Mouse (Mus musculus): Measurements from ENCODE around the gene Ccdc85b.

The Ccdc85b gene

DNA sequence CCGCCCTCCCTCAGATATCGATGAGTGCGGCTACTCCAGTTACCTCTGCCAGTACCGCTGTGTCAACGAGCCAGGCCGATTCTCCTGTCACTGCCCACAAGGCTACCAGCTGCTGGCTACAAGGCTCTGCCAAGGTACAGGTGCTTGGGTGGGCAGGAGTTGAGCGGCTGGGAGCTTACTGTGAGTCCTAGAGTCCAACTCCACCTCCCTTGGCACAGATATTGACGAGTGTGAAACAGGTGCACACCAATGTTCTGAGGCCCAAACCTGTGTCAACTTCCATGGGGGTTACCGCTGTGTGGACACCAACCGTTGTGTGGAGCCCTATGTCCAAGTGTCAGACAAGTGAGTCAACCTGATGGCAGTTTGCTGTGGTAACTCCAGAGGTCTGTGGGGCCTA lies 22.3 kb upstream of the Ccdc85b start:
- DNase-seq, result no peak

DNA sequence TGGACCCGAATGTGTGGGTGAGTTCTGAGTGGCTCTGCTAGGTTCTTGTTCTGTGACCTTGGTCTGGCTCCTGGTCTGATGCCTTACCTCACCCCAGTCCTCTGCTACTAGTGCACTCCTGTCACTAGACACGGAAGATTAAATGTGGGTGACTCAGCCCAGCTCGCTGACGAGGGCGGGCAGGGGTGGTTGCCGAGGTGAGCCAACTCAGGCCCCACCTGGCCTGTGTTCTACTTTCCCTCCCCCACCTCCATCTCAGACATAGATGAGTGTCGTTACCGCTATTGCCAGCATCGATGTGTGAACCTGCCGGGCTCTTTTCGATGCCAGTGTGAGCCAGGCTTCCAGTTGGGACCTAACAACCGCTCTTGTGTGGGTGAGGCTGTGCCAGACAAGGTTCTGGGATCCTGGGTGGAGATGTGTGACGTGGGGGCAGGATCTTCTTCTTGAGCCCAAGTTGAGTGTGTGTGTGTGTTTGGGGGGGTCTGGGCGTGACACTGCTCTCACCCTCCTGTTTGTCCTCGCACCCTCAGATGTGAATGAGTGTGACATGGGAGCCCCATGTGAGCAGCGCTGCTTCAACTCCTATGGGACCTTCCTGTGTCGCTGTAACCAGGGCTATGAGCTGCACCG lies 20.1 kb upstream of the Ccdc85b start:
- no peak for DNase-seq

DNA sequence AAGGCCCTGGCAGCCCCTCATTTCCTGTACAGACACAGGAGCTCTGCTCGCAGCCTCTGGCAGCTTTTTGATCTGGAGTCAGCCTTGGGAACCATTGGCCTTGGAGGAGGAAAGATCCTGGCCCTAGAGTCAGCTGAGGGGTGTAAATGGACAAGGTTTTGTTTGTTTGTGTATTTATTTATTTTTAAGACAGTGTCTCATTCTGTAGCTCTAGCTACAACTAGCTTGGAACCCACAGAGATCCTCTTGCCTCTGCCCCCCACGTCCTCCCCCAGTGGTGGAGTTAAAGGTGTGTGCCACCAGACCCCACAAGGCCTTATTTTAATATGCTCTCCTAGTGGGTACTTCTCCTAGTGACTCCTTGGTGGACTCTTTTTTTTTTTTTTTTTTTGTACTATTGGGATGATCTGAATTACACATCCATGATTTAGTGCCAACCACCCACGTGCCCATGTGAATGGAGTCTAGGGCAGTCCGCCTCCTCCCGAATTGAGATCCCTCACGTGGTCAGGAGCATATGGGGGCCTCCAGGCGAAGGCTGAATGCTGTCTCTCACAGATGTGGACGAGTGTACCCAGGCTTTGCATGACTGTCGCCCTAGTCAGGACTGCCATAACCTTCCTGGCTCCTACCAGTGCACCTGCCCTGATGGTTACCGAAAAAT lies 19.4 kb upstream of the Ccdc85b start:
- no peak for DNase-seq

DNA sequence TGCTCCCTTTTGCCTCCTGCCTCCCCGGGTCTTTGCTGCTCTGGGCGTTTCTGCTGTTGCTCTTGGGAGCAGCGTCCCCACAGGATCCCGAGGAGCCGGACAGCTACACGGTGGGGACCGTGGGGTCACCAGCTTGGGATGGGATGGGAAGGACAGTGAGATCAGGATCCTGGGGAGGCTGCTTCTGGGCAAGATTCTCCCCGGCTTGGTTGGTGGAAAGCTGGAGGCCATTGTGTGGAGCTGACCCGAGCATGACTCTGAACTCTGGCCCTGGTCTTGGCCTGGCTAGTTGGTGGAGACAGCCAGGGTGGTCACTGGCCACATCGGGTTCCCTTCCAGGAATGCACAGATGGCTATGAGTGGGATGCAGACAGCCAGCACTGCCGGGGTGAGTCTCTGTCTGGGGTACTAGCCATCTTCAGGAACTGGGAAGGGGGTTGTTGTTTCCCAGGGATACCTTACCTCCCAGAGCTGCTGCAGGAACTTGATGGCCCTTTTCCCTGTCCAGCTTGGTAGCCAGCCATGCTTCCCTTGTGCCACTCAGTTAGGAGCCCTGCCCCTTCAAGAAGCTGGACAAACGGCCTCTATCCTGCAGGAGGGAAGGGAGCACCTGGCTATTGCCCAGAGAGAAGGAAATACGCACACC lies 17.5 kb upstream of the Ccdc85b start:
- DNase-seq, result peak; percentile 30

DNA sequence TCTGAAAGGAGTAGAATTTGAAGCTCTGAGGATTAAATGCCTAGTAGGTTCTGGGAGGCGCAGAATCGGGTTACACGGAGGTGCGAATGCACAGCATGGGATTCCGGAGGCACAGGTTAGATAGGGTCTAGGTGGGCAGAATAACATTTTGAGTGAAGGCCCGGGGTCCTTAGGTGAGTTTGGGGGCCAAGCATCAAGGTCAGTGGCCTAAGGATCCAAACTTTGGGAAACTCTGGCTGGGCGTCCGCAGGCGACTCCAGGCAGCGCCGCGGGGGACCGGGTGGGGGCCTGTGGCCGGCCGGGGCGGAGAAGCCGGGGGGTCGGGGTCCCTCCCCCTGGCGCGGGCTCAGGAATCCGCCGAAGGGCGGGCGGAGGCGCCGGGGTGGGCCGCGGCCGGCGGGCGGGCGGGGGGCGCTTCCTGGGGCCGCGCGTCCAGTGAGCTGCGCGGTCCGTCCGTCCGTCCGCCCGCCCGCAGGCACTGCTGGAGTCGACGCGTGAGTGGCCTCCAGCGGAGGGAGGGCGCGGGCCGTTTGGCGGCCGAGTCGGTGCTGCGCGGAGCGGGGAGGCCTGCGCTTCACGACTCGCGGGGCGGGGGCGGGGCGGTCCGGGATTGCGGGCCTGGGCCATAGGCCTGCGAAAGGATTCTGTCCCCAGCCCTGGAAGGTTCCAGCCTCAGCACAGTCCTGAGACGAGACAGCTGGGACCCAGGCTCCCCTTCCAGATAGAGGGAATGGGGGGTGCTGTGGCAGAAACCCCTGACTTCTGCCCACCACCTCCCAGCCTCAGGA lies 16.8 kb upstream of the Ccdc85b start:
- DNase-seq, result peak; percentile 63

DNA sequence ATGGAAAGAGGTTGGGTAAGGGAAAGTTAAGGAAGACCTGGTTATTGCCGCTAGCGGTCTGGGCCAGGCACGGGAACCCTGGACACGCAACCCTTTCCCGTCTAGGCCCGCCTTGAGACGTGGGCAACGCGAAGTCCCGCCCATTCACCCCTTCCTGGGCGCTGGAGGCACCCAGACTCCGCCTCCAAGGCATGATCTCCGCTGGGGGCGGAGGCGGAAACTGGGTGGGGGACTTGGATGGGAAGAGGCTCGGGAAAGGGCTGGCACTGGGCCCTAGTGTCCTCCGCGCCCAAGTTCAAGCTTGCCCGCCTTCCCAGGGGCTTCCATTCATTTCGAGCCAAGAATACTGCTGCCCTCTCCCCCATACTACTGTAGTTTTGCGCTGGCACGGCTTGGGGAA lies 16.0 kb upstream of the Ccdc85b start, which contains the start of gene Efemp2:
Gene Efemp2, plus strand, starts transcription at position 235 of the 400 bp plus-strand sequence.
- peak; percentile 95 for DNase-seq

DNA sequence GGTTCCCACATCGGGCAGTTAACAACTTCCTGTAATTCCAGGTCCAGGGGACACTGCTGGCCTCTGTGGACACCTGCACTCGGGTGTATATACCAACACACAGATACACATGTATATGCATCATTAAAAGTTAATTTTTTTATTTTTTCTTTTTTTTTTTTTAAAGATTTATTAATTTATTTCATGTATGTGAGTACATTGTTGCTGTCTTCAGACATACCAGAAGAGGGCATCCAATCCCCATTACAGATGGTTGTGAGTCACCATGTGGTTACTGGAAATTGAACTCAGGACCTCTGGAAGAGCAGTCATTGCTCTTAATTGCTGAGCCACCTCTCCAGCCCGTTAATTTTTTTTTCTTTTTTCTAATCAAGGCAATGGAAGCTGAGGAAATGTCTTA lies 15.2 kb upstream of the Ccdc85b start:
- no peak for DNase-seq

DNA sequence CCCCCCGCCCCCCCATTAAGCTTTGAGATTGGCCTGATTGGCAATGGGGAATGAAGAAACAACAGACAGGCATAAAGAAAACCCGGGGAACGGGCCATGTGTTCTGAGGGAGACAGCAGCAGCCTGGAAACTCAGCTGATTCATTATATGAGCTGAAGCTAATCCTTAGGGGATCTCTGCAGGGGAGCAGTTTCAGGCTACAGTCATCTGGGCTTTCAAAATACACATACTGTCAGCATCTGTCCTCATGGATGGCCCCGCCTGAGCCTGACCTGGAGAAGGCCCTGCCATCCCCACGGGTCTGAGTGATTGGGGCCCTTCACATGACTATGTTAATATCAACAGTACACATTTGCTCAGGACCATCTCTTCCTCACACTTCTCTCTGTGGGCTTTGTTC lies 14.2 kb upstream of the Ccdc85b start:
- no peak for DNase-seq

DNA sequence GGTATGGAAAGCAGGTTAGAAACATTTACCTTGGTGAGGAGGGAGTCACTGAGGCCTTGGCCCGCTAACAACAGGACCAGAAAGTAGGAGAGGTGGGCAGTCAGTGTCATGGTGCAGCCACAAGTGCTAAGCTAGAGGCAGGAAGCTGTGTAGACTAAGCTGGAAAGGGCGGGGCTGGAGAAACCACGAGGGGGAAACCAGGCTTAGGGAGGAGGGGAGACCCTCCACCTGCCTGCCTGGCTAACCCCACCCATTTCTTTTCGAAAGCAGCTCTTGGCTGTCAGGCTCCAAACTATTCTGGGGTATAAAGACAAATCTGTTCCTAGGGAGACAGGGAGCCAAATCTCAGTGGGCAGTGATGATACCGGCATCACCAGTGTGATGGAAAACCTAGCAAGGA lies 10.7 kb upstream of the Ccdc85b start, which contains the start of gene Ctsw:
Gene Ctsw, minus strand, starts transcription at position 134 of the 400 bp plus-strand sequence.
- DNase-seq, result no peak

DNA sequence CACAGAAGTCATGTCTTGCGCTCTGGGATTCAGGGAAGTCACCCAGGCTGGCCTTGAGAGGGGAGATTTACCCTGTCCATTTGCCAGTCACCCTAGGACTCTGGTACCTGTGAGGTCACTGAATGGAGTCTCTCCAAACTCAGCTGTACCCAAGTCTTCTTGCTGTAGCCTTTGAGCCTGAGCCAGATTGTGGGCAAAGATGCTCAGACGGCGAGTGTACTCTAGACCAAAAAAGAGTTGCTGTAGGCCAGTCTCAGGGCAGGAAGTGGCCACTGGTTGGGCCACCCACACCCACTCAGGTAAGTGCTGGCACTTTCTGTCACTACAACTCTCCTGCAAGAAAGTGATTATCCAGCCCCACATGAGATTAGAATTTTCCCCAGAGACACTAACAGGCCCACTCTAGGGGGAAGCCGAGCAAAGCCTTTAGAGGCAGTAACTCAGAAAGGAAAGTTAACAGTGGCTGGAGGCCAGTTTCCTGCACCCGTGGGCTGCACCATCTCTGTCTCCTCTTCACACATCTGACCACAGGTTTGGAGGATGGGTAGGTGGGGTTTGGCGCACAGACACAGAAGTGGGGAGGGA lies 9.3 kb upstream of the Ccdc85b start:
- no peak for DNase-seq

DNA sequence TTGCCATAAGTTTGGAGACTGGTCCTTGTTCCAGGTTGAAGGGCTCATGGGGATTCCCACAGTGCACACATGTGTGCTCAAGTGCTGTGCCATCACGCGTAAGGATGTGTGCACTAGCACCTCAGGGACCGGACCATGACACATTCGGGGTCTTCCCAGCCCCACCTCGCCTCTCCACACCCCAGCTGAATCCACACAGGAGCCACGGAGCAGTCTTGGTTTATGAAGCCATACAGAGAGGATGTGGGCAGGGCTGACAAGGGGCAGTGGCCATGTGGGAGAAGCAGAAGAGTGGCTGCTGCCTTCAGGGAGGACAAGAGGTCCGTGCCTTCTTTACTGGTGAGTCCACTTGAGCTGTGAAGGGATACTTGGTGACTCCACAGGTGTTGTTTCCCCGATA lies 7.3 kb upstream of the Ccdc85b start:
- DNase-seq, result no peak

DNA sequence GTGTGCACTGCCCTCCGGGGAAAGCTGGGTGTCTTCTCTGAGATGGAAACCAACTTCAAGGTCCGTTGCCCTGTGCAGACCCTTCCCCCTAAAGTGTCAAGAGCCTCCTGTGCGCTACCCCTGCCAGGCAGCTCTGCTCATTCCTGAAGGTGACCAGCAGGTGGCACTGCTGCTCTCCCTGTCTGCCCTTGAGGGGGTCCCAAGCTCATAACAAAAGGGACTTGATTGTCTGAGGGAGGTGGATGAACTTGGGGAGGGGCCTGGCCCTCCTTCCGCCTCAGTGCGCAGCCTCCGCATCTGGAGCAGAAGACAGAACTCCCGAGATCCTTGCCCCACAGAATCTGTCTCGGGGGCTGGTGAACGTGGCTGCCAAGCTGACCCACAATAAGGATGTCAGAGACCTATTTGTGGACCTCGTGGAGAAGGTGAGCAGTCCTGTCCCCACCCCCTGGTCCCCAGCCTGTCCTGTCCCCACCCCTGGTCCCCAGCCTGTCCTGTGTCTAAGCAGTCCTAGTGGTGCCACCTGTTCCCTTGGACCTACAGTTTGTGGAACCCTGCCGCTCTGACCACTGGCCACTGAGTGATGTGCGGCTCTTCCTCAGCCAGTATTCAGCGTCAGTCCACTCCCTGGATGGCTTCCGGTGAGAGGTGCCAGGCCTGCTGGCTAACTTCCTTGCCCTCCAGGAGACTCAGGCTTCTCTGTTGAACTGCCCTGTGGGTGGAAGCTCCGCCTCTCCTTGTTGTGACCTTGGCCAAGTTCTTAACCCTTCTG lies 6.3 kb upstream of the Ccdc85b start:
- DNase-seq, result peak; percentile 80

DNA sequence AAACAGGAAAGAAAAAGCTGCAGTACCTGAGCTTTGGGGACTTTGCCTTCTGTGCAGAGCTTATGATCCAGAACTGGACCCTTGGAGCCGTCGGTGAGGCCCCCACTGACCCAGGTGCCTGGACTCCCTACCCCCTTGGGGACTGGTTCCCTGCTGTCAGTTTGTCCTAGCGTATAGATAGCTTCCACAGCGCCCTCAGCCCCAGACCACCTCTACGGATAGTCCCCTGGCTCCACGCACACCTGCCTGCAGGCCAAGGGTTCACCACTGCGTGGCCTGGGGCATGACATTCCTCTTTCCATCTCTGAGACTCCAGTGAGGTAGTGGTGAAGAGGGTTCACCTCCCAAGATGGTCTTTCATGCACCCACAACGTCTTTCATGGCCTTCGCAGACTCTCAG lies 5.5 kb upstream of the Ccdc85b start:
- DNase-seq, result no peak

DNA sequence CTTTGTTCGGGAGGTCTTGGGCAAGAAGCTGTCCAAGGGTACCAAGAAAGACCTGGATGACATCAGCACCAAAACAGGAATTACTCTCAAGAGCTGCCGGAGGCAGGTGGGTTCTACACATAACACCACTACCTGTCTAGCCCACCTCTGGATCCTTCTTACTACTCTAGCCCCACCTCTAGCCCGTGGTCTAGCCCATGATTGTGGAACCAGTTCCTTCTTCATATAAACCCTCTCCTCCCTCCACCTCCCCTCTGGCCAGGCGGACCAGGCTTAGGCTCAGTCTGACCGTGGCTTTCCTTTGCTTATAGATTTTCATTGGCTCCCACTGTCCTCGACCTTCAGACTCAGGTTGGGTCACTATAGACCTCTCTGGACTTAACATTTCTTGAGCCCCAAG lies 3.7 kb upstream of the Ccdc85b start:
- DNase-seq, result no peak

DNA sequence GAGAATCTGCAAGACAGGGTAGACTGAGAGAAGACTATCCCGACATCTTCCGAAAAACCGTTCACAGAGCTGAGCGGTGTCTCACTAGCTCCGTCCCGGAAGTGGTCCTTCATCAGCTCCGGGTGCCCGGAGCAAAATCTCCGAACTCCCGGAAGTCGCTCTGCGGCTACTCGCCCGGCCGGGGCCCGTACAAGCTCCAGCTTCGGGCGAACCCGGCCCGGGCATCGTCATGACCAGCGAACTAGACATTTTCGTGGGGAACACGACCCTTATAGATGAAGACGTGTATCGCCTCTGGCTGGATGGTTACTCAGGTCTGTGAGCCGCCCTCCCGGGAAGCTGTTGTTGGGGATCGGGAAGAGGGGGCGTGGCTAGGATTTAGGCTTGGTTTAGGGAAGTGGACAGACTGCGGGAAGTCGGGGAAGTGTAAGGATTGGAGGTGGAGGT lies 2.8 kb upstream of the Ccdc85b start, which contains the start of gene Fibp:
Gene Fibp, plus strand, starts transcription at position 151 of the 447 bp plus-strand sequence.
- DNase-seq, result peak; percentile 93

DNA sequence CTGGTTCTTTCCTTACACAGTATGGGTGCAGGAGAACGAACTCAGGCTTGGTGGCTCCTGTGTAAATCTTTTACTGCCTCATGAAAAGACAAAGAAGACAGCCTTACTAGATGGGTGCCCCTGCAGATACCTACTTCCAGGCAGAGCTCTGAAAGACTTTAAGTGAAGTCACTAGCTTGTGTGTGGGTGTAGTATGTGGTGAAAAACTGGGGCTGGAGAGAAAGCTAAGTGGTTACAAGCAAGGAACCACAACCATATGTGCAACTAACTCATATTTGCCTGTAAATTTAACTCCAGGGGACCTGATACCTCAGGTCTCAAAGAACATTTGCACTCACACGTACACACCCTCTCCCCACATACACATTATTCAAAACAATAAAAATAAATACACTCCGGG lies 2.2 kb upstream of the Ccdc85b start:
- DNase-seq, result no peak

DNA sequence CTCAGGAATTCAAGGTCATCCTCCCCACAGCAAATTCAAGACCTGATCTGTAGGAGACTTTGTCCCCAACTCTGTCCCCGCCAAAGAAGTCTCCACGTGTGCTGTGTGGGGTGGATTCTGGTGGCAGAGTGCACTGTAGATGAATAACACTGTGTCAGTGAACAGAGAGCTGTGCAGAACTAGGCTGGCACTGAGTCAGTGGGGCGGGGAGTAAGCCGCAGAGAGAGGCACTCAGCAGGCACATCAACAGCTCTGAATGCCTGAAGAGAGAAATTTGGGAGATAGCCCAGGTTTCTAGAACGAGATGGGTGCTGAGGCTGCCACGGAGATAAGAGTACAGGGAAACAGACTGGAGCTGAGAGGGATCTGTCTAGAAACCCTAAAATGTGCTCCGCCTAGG lies 1.3 kb upstream of the Ccdc85b start:
- DNase-seq, result no peak

DNA sequence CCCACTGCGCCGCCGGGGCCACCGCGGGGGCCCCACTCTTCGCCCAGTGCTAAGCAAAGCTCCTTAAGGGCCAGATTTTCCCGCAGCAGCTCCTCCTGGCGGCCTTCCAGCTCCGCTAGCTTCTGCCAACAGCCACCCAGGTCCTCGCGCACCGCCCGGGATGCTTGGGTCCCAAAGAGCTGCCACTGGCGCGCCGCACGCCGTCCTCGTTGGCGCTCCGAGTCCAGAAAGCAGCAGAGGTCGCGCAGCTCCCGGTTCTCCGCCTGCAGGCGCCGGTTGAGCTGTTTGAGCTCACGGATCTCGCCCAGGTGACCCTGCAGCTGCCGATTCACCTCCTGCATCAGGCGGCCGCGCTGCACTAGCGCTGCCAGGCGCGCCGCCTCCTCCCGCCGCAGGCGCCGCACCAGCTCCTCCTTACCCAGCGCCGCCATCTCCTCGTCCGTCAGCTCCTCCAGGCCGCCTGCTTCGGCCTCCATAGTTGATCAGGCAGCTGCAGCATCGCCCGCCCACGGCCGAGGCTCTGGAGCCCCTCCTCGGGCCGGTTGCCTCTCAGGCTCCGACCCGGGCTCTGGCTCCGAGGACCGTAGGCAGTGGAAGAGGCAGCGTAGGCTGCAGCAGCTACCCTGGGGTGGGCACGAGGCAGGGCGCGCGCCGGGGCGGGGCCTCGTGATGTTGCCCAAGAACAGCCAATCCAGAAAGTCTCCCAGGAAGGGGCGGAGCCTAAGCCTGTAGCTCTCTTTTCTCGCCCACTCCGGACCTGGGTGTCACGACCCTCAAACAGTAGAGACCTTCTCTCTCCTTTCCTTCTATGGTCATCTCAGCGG lies 560 bp downstream of the Ccdc85b start:
- DNase-seq, result peak; percentile 97

DNA sequence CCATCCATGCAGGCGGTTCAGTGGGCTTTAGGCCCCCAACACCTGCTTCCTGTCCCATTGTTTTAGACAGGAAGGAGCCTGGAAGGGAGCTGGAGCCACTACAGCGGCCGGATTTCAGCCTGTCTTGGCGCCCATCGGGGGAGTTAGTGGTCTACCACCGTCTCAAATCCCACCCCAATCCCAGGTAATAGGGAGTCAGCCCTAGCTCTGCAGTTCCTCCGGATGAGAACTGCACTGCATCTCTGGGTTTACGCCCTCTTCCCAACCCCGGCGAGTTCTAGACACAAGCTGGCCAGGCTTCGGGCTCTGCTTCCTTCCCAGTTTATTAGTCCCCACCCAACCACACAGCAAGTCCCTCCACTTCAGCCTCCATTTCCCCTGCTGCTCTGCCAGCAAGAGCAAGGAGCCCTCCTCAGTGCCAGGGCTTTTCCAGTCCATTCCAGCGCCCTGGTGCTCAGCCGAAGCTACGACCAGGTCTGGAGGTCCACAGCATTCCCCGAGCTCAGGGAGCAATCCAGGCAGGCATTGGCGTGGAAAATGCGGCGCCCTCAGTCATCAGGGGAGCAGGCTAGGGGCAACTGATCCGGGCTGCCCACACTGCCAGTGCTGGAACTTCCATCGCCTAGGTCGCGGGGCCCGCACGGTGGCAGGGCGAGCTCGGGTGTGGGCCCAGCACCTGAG lies 1.3 kb downstream of the Ccdc85b start:
- peak; percentile 70 for DNase-seq

DNA sequence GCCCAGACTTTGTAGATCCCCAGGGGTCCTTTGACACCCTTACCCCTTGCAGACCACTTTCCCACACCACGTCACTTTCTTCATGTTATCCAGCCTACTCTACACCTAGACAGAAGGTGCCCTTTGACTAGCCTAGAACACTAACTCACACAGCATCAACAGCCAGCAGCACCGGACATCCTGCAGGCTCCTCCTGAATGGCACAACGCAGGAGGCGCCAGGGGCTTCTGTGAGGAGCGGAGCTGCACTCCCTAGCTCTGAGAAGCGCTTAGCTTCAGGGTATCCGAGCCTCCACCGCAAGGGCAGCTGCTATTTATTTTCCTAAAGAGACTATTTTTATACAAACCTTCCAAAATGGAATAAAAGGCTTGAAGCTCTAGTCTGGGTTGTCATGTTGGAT lies 2.1 kb downstream of the Ccdc85b start:
- no peak for DNase-seq

DNA sequence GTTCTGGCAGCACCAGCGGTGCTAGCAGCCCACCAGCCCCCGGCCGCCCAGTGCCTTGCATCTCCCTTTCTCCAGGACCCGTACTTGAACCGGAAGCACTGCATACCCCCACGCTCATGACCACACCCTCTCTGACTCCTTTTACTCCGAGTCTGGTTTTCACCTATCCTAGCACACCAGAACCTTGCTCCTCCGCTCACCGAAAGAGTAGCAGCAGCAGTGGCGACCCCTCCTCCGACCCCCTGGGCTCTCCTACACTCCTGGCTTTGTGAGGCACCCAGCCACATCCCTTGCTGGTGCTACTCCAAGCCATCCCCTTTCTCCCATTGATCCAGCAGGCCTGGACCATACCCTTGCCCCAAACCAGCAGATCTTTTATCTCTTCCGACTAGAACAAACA lies 2.7 kb downstream of the Ccdc85b start:
- DNase-seq, result no peak

Measured in lung, postnatal 10 days (tissue).